Mouse (Mus musculus) activated CD4-positive, CD25-positive, alpha-beta regulatory T cell, adult 9 weeks (primary cell): ENCODE measurements around the gene Ranbp17. TPM values are rescaled to one million over a fixed set of nuclear protein-coding genes. Genes with fewer than 3 reads are reported as not detected.

ENCODE experiments used
- polyA plus RNA-seq: library from polyadenylated mRNA; unstranded; fragments of 100-300 nt; shearing (Covaris generic); gene quantifications from one replicate; pipeline ENCODE4 v1.2.1, GENCODE M21; 2017

The Ranbp17 gene
- not detected for polyA plus RNA-seq

DNA sequence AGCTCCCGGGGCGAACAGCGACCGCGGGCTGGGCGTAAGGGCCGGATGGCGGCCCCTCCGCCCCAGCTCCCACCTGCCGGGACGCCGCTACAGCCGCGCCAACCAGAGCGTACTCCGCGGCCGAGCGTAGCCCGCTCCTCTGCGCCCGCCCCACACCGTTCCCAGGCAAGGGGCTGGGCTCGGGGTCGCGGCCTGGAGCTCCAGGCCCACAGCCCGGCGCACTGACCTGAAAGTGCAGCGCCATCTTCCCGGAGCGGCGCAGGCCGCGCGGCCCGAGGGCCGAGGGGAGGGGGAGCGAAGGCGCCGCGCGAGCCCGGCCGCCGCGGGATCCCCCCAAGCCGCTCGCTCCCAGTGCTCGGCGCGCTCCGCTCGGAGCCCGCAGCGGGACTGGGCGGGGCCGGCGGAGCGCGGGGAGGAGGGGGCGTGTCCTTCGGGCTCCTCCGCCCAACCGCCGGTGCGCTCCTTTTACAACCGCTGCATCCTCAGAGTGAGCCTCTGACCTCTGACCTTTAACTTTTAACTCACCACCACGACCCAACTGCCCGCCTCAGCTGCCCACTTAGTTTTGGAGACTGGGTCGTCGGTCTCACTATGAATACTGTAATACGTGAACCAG is at the start of gene Ranbp17:
TSS of gene Ranbp17 (minus strand) at position 371 of the 616 bp plus-strand sequence.

DNA sequence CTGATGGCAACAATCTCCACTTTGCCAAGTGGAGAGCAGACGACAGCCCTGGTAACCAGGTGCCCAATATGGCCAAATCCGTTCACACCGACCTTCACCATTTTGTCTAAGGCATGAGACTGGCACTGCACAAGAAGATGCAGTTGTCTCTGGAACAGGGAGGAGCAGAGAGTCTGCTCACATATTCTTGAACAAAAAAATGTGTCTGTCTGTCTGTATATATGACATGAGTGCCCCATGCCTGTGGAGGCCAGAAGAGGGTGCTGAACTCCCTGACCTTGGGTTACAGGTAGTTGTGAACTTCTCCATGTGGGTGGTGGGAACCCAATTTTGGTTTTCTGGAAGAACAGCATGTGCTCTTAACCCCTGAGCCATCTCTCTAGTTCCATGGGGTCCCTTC is 236.9 kb downstream of the Ranbp17 start, which contains the start of gene Gm12117:
TSS of gene Gm12117 (minus strand) at position 101 of the 400 bp plus-strand sequence.

DNA sequence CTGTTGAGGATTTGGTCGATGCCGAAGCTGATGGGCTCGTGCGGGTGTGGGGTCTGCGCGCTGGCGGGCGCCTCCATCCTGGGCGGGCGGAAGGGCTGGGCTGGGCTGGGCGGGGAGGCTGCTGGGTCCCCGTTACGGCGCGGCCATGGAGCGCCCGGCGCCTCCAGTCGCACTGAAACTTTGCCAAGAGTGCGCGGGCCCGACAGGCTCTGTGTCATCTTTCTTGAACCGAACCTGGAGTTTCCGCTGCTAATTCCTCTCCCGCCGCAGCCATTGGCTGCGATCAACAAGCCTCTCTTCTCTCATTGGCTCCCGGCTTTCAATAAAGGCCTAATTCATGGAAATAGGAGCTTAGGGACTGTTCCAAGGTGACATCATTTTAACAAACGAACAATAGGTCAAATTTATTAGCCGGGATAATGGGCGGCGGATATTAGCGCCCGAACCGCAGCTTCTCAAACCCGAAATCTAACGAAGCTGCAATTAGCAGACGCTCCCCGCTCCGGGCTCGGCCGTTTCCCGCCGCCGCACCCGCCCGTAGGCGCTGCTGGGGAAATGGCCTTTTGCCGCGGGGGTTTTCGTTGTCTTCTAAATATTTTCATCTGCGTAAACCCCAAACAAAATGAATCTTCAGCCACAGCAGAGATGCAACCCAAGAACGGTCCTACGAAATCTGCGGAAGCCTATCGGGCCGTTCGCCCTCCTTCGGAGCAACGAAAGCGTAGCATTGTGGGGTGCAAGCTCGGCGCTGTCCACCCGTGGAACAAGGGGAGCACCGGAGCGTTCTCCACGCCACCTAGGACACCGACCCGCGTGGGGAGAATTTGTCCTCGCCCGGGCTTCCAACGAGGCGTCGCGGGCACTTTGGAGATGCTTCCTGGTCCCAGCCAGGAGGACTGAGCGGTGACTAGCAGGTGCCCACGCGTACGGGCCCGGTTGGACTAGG is 309.9 kb downstream of the Ranbp17 start, which contains the start of gene Tlx3:
TSS of gene Tlx3 (minus strand) at position 207 of the 946 bp plus-strand sequence.

DNA sequence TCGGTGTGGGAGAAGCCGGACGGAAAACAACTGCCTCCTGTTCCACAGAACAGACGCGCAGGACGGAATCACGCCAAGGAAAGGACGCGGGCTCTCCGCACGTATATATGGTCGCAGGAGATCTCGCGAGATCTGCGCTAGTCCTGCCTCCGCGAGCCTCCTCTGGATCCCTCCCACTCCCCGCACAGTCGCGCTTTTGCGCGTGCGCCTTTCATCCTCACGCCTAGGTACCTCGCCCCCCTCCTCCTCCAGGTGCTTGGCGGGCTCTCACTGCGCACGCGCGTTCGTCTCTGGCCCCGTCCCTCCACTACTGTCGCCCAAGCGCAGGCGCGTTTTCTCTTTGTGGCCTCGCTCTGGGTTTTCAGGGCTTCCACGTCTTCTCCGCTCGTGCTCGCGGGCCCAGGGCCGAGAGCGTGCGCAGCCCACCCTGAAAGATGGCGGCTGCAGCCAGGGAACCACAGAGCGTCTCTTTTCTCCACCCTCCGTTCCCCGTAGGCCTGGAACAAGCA is 350.5 kb downstream of the Ranbp17 start, which contains the start of gene Npm1:
TSS of gene Npm1 (minus strand) at position 209 of the 509 bp plus-strand sequence.

Other genes with a start within 250 kb of the Ranbp17 start
- gene Gm12117, start 237.0 kb downstream of the Ranbp17 start, polyA plus RNA-seq = not detected
- not detected for gene Gabrp, start 65.2 kb upstream of the Ranbp17 start, polyA plus RNA-seq
- gene D130052B06Rik, start 85.6 kb upstream of the Ranbp17 start, polyA plus RNA-seq = not detected